Mouse (Mus musculus): Measurements from ENCODE around the gene Iqck. TPM values are rescaled to one million over a fixed set of nuclear protein-coding genes. Genes with fewer than 3 reads are reported as not detected.
A peak's percentile ranks its signal among the peaks of the same experiment; 100 is the strongest.

Iqck gene
- polyA plus RNA-seq, 1 experiment from 2014 or later = 4.9 TPM

GRCm38 (mm10) chr7:118972306-118972705 is 116.8 kb downstream of the Iqck start:
- H3K9me3 ChIP-seq = no peaks in the 10 kb centered on the region
- H3K4me3 ChIP-seq = no peak overlapping the region
- no peak overlapping the region for H3K4me2 ChIP-seq
- peak; percentile 46; the same call in 1 of the 2 replicates for ATAC-seq (replicated peaks)
- no peak overlapping the region for H3K9ac ChIP-seq
- H3K27ac ChIP-seq = no peak overlapping the region
- 36% methylated on average over 5 of the region's 5 CpGs for WGBS
- peaks cover 15% of the 10 kb centered on the region; the same call in 1 of the 2 replicates for H3K4me1 ChIP-seq
- H3K27me3 ChIP-seq (replicated peaks) = no peaks in the 10 kb centered on the region
- no peaks in the 10 kb centered on the region for H3K36me3 ChIP-seq (replicated peaks)

- 87% methylated on average over 4 of the region's 4 CpGs for whole genome bisulfite sequencing
- H3K4me3 ChIP-seq = no peak overlapping the region
- H3K4me1 ChIP-seq = peaks cover 15% of the 10 kb centered on the region; the same call in 1 of the 2 replicates
- H3K9ac ChIP-seq = no peak overlapping the region
- H3K27ac ChIP-seq = no peak overlapping the region
- no peaks in the 10 kb centered on the region for H3K36me3 ChIP-seq (replicated peaks)
- no peaks in the 10 kb centered on the region for H3K9me3 ChIP-seq
- no peaks in the 10 kb centered on the region for H3K27me3 ChIP-seq (replicated peaks)
- ATAC-seq (replicated peaks) = no peak
- H3K4me2 ChIP-seq = no peak overlapping the region
These were observed 117.8 kb downstream of the Iqck start for GRCm38 (mm10) chr7:118973377-118973776.

- no peak overlapping the region for H3K4me3 ChIP-seq
These were observed 120.3 kb downstream of the Iqck start for GRCm38 (mm10) chr7:118975837-118976236.

GRCm38 (mm10) chr7:118976414-118977166 is 121.0 kb downstream of the Iqck start:
- peak; percentile 45 for ATAC-seq (replicated peaks)
- Histone ChIP-seq H3K4me1 (peaks cover 15% of the 10 kb centered on the region; the same call in 1 of the 2 replicates), H3K4me3 (no peak overlapping the region; the same call in 1 of the 2 replicates), H3K4me2 (peak overlapping the region; percentile 33), H3K9ac (no peak overlapping the region), H3K9me3 (no peaks in the 10 kb centered on the region), H3K27me3 (replicated peaks) (no peaks in the 10 kb centered on the region), H3K27ac (peak overlapping the region; percentile 70), H3K36me3 (replicated peaks) (no peaks in the 10 kb centered on the region)
- 24% methylated on average over 14 of the region's 14 CpGs for WGBS

More at GRCm38 (mm10) chr7:118975837-118976236, 120.3 kb downstream of the Iqck start:
- peaks cover 15% of the 10 kb centered on the region; the same call in 1 of the 2 replicates for H3K4me1 ChIP-seq
- H3K36me3 ChIP-seq (replicated peaks) = no peaks in the 10 kb centered on the region
- peak overlapping the region; percentile 70 for H3K27ac ChIP-seq
- H3K27me3 ChIP-seq (replicated peaks) = no peaks in the 10 kb centered on the region
- H3K9me3 ChIP-seq = no peaks in the 10 kb centered on the region
- ATAC-seq (replicated peaks) = peak; percentile 3; the same call in 1 of the 2 replicates
- peak overlapping the region; percentile 33 for H3K4me2 ChIP-seq
- no peak overlapping the region for H3K9ac ChIP-seq
- WGBS = 75% methylated on average over 3 of the region's 3 CpGs

GRCm38 (mm10) chr7:118977167-118977543 is 121.6 kb downstream of the Iqck start:
- no peak overlapping the region for H3K4me2 ChIP-seq
- H3K9me3 ChIP-seq = no peaks in the 10 kb centered on the region
- WGBS = 69% methylated on average over 10 of the region's 10 CpGs
- no peaks in the 10 kb centered on the region for H3K27me3 ChIP-seq (replicated peaks)
- H3K36me3 ChIP-seq (replicated peaks) = no peaks in the 10 kb centered on the region
- peaks cover 15% of the 10 kb centered on the region; the same call in 1 of the 2 replicates for H3K4me1 ChIP-seq
- ATAC-seq (replicated peaks) = no peak
- H3K27ac ChIP-seq = peak overlapping the region; percentile 70
- no peak overlapping the region for H3K4me3 ChIP-seq
- H3K9ac ChIP-seq = no peak overlapping the region

- no peak overlapping the region for H3K4me3 ChIP-seq
- H3K27ac ChIP-seq = no peak overlapping the region
- no peaks in the 10 kb centered on the region for H3K36me3 ChIP-seq (replicated peaks)
- H3K4me1 ChIP-seq = peaks cover 10% of the 10 kb centered on the region; the same call in 1 of the 2 replicates
- no peaks in the 10 kb centered on the region for H3K9me3 ChIP-seq
- no peaks in the 10 kb centered on the region for H3K27me3 ChIP-seq (replicated peaks)
- H3K4me2 ChIP-seq = no peak overlapping the region
- H3K9ac ChIP-seq = no peak overlapping the region
- 89% methylated on average over 7 of the region's 7 CpGs for WGBS
- no peak for ATAC-seq (replicated peaks)
These were observed 123.6 kb downstream of the Iqck start for GRCm38 (mm10) chr7:118979121-118979520.

GRCm38 (mm10) chr7:118979708-118980107 is 124.2 kb downstream of the Iqck start:
- peaks cover 10% of the 10 kb centered on the region; the same call in 1 of the 2 replicates for H3K4me1 ChIP-seq
- ATAC-seq (replicated peaks) = no peak
- WGBS = 90% methylated on average over 9 of the region's 9 CpGs

GRCm38 (mm10) chr7:118981346-118981745 is 125.8 kb downstream of the Iqck start:
- no peak for ATAC-seq (replicated peaks)
- Histone ChIP-seq H3K4me3 (no peak overlapping the region), H3K9me3 (no peaks in the 10 kb centered on the region), H3K27ac (no peak overlapping the region), H3K4me2 (no peak overlapping the region), H3K9ac (no peak overlapping the region), H3K27me3 (replicated peaks) (no peaks in the 10 kb centered on the region), H3K4me1 (peaks cover 10% of the 10 kb centered on the region; the same call in 1 of the 2 replicates), H3K36me3 (replicated peaks) (no peaks in the 10 kb centered on the region)
- WGBS = 73% methylated on average over 4 of the region's 4 CpGs

More at GRCm38 (mm10) chr7:118979708-118980107, 124.2 kb downstream of the Iqck start:
- H3K9ac ChIP-seq = no peak overlapping the region
- no peak overlapping the region for H3K27ac ChIP-seq
- no peaks in the 10 kb centered on the region for H3K9me3 ChIP-seq
- no peaks in the 10 kb centered on the region for H3K27me3 ChIP-seq (replicated peaks)
- H3K36me3 ChIP-seq (replicated peaks) = no peaks in the 10 kb centered on the region
- no peak overlapping the region for H3K4me3 ChIP-seq
- H3K4me2 ChIP-seq = no peak overlapping the region

GRCm38 (mm10) chr7:118981831-118982230 is 126.3 kb downstream of the Iqck start:
- Histone ChIP-seq H3K4me3 (no peak overlapping the region), H3K4me1 (peaks cover 6% of the 10 kb centered on the region; the same call in 1 of the 2 replicates), H3K27me3 (replicated peaks) (no peaks in the 10 kb centered on the region), H3K36me3 (replicated peaks) (no peaks in the 10 kb centered on the region), H3K9ac (no peak overlapping the region), H3K4me2 (no peak overlapping the region), H3K9me3 (no peaks in the 10 kb centered on the region), H3K27ac (no peak overlapping the region)
- WGBS = 88% methylated on average over 5 of the region's 5 CpGs
- ATAC-seq (replicated peaks) = no peak

- Histone ChIP-seq H3K4me2 (no peak overlapping the region), H3K27me3 (replicated peaks) (no peaks in the 10 kb centered on the region), H3K9me3 (no peaks in the 10 kb centered on the region), H3K9ac (no peak overlapping the region), H3K4me3 (no peak overlapping the region), H3K4me1 (0 out of 2 replicates have a peak, but pooled peaks cover 3% of the 10 kb centered on the region), H3K36me3 (replicated peaks) (no peaks in the 10 kb centered on the region), H3K27ac (no peak overlapping the region)
- 89% methylated on average over 4 of the region's 4 CpGs for WGBS
- no peak for ATAC-seq (replicated peaks)
These were observed 127.0 kb downstream of the Iqck start for GRCm38 (mm10) chr7:118982586-118982985.

- Histone ChIP-seq H3K4me2 (no peak overlapping the region), H3K9ac (no peak overlapping the region), H3K27ac (no peak overlapping the region), H3K36me3 (replicated peaks) (no peaks in the 10 kb centered on the region), H3K9me3 (no peaks in the 10 kb centered on the region), H3K4me1 (0 out of 2 replicates have a peak, but pooled peaks cover 3% of the 10 kb centered on the region), H3K4me3 (no peak overlapping the region), H3K27me3 (replicated peaks) (no peaks in the 10 kb centered on the region)
- 81% methylated on average over 19 of the region's 19 CpGs for WGBS
- no peak for ATAC-seq (replicated peaks)
These were observed 128.4 kb downstream of the Iqck start for GRCm38 (mm10) chr7:118983961-118984360.

- Histone ChIP-seq H3K36me3 (replicated peaks) (no peaks in the 10 kb centered on the region), H3K27me3 (replicated peaks) (no peaks in the 10 kb centered on the region), H3K4me3 (no peak overlapping the region), H3K4me2 (no peak overlapping the region), H3K9me3 (no peaks in the 10 kb centered on the region), H3K4me1 (peaks cover 11% of the 10 kb centered on the region), H3K27ac (no peak overlapping the region), H3K9ac (no peak overlapping the region)
- 72% methylated on average over 4 of the region's 4 CpGs for WGBS
- no peak for ATAC-seq (replicated peaks)
These were observed 130.2 kb downstream of the Iqck start for GRCm38 (mm10) chr7:118985786-118986185.

Data from midbrain, embryonic 15.5 days (tissue).